Mouse (Mus musculus): ENCODE data around the gene Rabggtb.

Gene Rabggtb

GRCm38 (mm10) chr3:153917200-153917599 is 4.4 kb upstream of the Rabggtb start:
- DNase-seq: no peak

GRCm38 (mm10) chr3:153913510-153914243 is 868 bp upstream of the Rabggtb start:
- DNase-seq: no peak

- DNase-seq: no peak
Observed at GRCm38 (mm10) chr3:153911882-153912440, 848 bp downstream of the Rabggtb start.

GRCm38 (mm10) chr3:153911197-153911881 is 1.5 kb downstream of the Rabggtb start:
- no peak for DNase-seq

GRCm38 (mm10) chr3:153910489-153910888 is 2.3 kb downstream of the Rabggtb start:
- no peak for DNase-seq

- no peak for DNase-seq
Observed at GRCm38 (mm10) chr3:153908919-153909318, 3.9 kb downstream of the Rabggtb start.

- no peak for DNase-seq
Observed at GRCm38 (mm10) chr3:153906136-153906871, 6.5 kb downstream of the Rabggtb start, which contains the start of gene Msh4. Msh4 (minus strand) TSS chr3:153906138.

- DNase-seq: no peak
Observed at GRCm38 (mm10) chr3:153905251-153906135, 7.3 kb downstream of the Rabggtb start.

- peak; percentile 42 for DNase-seq
Observed at GRCm38 (mm10) chr3:153904586-153904985, 8.2 kb downstream of the Rabggtb start.

GRCm38 (mm10) chr3:153902595-153902994 is 10.2 kb downstream of the Rabggtb start:
- no peak for DNase-seq

- no peak for DNase-seq
Observed at GRCm38 (mm10) chr3:153901904-153902303, 10.9 kb downstream of the Rabggtb start.

GRCm38 (mm10) chr3:153897216-153897615 is 15.6 kb downstream of the Rabggtb start:
- DNase-seq: peak; percentile 37

GRCm38 (mm10) chr3:153895454-153895853 is 17.4 kb downstream of the Rabggtb start:
- peak; percentile 84 for DNase-seq

GRCm38 (mm10) chr3:153889188-153889781 is 23.5 kb downstream of the Rabggtb start:
- DNase-seq: no peak

- no peak for DNase-seq
Observed at GRCm38 (mm10) chr3:153888141-153888540, 24.7 kb downstream of the Rabggtb start.

- no peak for DNase-seq
Observed at GRCm38 (mm10) chr3:153886296-153886695, 26.5 kb downstream of the Rabggtb start.

GRCm38 (mm10) chr3:153871396-153871795 is 41.4 kb downstream of the Rabggtb start:
- DNase-seq: no peak

- no peak for DNase-seq
Observed at GRCm38 (mm10) chr3:153867149-153868136, 45.4 kb downstream of the Rabggtb start.

GRCm38 (mm10) chr3:153864636-153865429 is 48.0 kb downstream of the Rabggtb start:
- peak; percentile 6 for DNase-seq

GRCm38 (mm10) chr3:153863816-153864215 is 49.0 kb downstream of the Rabggtb start:
- no peak for DNase-seq

All from thymus, postnatal 25 days (tissue).